Mouse (Mus musculus) right cerebral cortex, adult 2 months (tissue): ENCODE results near the gene Cep112.

Experiments used
- DNase-seq, 2 experiments: peaks; one replicate each; pipeline ENCODE4 v3.0.0; 2021 to 2022; ENCODE audit warnings: low spot score in 2 of 2

Gene Cep112

GRCm38 (mm10) chr11:108605301-108605700 is 180.3 kb downstream of the Cep112 start:
- DNase-seq = peak; percentile 12 to 34

- DNase-seq = no peak
Observed at GRCm38 (mm10) chr11:108606036-108606435, 181.0 kb downstream of the Cep112 start.

DNA sequence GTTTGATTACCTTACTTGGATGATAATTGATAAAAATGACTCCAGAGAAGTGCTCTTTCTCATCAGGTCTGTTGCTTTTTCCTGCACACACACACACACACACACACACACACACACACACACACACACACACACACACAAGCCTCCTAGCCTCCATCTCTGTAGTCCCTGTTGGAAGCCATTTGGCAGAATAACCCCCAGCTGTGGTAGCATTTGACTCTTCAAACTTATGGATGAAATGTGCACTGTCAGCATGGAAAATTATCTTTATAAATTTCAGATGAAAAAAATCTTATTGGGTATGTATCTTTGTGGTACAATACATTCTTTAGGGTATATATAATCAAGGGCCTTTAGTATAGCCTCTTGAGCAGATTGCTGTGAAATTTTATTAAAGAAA is 181.8 kb downstream of the Cep112 start:
- DNase-seq = no peak

DNA sequence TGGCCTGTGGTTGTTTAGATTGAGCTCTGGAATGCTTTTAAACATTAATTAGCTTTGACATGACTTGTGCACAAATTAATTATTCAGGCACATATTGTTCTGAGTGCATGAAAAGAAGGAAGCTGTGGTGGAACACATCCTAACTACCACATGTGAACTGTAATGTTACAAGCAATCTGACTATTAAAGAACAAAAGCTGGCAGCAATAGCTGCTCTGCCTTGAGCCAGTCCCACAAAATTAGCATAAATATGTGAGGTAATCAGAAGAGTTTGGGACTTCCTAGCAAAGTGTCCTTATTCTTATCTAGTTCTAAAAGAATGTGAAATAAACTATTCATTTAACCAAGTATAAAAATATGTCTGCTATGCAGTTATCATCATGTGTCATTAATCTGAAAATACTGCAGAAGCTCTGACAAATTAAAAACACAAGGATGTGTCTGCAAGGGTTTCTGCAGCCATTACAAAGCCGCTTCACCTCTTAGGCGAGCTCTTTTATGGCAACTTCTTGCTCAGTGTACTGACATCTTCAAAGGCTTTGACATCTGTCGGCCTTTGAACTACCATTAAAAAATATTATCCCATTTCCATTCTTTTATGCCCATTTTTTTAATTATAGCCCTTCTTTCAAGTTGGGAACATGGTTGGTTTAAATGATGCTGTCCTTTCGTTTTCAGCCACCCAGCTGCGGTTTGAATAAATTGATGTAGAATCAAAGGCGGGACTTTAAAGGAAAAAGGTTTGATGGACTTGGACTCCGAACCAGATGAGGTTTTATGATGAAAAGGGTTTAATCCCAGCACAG is 195.8 kb downstream of the Cep112 start:
- no peak for DNase-seq

- DNase-seq = no peak
Observed at GRCm38 (mm10) chr11:108621434-108621901, 196.5 kb downstream of the Cep112 start.

- DNase-seq = no peak
Observed at GRCm38 (mm10) chr11:108625546-108626232, 200.7 kb downstream of the Cep112 start.

DNA sequence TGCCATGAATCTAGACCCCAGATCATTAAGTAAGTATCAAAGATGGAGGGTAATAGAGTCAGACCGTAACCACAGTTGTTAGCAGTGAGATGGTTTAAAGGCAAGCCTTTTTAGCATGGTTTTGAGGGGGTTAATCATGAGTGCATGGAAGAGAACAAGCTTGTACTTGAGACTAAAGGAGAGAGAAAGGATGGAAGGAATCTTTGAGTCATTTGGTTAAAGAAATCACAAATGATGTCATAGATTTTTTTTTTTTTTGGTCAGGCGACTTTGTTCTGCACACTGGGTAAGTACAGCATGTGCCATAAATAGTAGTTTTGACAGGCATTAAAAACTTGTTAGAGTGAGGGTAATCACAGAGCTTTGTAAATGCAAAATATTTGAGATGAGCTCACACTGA is 212.8 kb downstream of the Cep112 start:
- no peak for DNase-seq

- DNase-seq = no peak
Observed at GRCm38 (mm10) chr11:108655574-108655973, 230.6 kb downstream of the Cep112 start.

GRCm38 (mm10) chr11:108682014-108682413 is 257.0 kb downstream of the Cep112 start:
- DNase-seq = no peak

GRCm38 (mm10) chr11:108696563-108696962 is 271.6 kb downstream of the Cep112 start:
- no peak for DNase-seq

- peak; percentile 18 to 37 for DNase-seq
Observed at GRCm38 (mm10) chr11:108752301-108752700, 327.3 kb downstream of the Cep112 start.

GRCm38 (mm10) chr11:108752765-108753164 is 327.8 kb downstream of the Cep112 start:
- DNase-seq = no peak

GRCm38 (mm10) chr11:108753361-108754240 is 328.6 kb downstream of the Cep112 start:
- DNase-seq = no peak

DNA sequence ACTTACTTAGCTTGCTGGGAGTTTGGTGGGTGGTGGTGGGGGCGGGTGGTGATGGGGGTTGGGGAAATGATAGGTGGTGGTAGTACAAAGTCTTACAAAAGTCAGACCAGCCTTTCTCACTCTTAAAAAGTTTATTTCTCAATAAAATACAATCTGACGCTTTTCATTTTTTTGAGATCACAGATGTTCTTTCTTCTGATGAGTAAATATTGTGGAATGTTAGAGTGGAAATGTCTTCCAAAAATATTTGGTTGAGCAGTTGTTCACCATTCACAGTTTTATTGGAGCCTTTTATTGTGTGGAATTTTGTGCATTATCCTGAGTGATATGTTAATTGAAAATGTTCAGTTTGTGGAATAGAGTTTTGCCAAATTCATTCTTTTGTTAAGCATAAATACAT is 332.2 kb downstream of the Cep112 start:
- DNase-seq = no peak

GRCm38 (mm10) chr11:108757626-108758430 is 332.8 kb downstream of the Cep112 start:
- peak; percentile 46 to 65 for DNase-seq

DNA sequence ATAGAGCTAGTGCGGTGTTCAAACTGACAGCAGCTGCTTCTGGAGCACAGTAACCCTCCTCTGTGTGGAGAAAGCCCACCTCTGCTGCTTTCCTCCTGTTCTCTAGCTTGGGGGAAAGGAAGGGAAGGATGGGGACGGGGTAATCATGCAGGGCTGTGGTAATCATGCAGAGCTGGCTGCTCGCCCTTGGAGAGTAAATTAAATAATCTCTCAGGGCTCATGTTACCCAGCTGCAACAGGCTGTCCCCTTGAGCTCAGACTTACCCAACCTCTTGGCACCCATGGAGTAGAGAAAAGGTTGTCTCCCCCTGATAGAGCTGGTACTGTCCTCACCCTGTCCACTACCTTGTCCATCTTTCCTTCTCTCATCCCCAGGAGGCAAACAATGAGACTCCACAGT is 345.1 kb downstream of the Cep112 start:
- DNase-seq = no peak

DNA sequence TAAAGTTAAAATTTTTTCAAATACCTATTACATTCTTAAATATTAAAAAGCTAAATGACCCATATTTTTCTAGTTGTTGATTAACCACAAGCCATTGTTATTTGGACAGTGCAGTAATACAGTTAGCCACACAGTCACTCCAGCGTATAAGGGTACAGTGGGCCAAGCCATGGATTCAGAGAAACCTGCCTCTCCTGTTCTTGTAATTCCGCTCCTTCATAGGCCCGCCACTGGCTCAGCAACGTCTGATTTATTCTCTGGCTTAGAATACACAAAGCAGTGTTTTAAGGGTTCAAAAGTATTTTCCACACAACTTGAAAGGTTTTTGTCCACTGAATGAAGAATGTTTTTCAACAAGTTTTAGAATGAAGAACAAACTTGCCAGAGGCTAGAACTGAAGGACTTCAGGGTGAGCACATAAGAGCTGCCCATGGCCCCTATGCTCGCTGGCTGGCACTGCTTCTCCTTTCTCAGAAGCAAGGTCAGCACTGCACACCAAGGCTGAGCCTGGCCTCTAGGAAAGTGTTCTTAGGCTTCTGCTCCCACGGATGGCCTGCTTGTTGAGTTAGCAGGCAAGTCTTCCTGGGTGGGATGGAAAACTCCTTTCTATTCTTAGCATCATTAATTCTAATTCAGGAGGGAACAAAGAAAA is 349.2 kb downstream of the Cep112 start:
- DNase-seq = no peak

DNA sequence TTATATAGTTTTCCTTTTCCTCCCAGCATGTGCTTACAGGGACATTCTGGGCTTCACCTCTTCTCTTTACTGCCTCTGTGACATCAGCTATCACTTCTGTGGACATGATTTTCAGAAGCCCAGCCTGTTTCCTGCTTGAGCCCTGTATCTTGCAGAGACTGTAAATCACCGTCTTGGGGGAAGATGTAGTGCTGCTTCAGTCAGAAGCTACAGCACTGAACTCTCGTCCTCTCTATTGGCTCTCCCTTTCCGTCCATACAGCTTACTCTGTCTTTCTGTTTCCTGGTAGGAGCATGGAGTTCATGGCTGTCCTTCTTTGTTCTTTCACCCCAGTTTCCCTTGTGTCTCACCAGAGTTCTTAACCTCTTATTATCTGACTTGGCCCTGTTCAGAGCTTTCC is 352.2 kb downstream of the Cep112 start:
- no peak for DNase-seq

GRCm38 (mm10) chr11:108780271-108781250 is 355.6 kb downstream of the Cep112 start:
- DNase-seq = no peak
